Mouse (Mus musculus) neural tube, embryonic 15.5 days (tissue): Measurements from ENCODE around the gene Taok3. TPM values are rescaled to one million over a fixed set of nuclear protein-coding genes. Genes with fewer than 3 reads are reported as not detected.

ENCODE experiments used
- ATAC-seq: fragments of 200-750 bp; cut with Nextera tagmentation; 2 replicates; pipeline ENCODE4 v1.8.0; 2017; ENCODE audit warnings: mild to moderate bottlenecking, moderate TSS enrichment, moderate library complexity; ENCODE audit not compliant: low FRiP score
- H3K27ac ChIP-seq: fragments of 300-500 bp; sonication (generic); replicated peaks from 2 replicates; pipeline ENCODE4 v1.5.1; 2015; ENCODE audit warnings: mild to moderate bottlenecking, inconsistent platforms
- H3K27me3 ChIP-seq: fragments of 300-500 bp; sonication (generic); replicated peaks from 2 replicates; pipeline ENCODE4 v1.6.1; 2015; ENCODE audit warnings: inconsistent platforms
- H3K36me3 ChIP-seq: fragments of 300-500 bp; sonication (generic); 2 replicates; pipeline ENCODE4 v1.6.1; 2015; ENCODE audit warnings: inconsistent platforms
- H3K4me1 ChIP-seq: fragments of 300-500 bp; sonication (generic); 2 replicates; pipeline ENCODE4 v1.6.1; 2015; ENCODE audit warnings: inconsistent platforms
- H3K4me2 ChIP-seq: fragments of 300-500 bp; sonication (generic); 2 replicates; pipeline ENCODE4 v1.6.1; 2015; ENCODE audit warnings: inconsistent platforms, mild to moderate bottlenecking, moderate library complexity
- H3K4me3 ChIP-seq: fragments of 300-500 bp; sonication (generic); replicated peaks from 2 replicates; pipeline ENCODE4 v1.5.1; 2015; ENCODE audit warnings: mild to moderate bottlenecking, inconsistent platforms
- H3K9ac ChIP-seq: fragments of 300-500 bp; sonication (generic); replicated peaks from 2 replicates; pipeline ENCODE4 v1.6.1; 2015; ENCODE audit warnings: mild to moderate bottlenecking, inconsistent platforms
- H3K9me3 ChIP-seq: fragments of 300-500 bp; sonication (generic); replicated peaks from 2 replicates; pipeline ENCODE4 v1.6.1; 2016; ENCODE audit warnings: inconsistent platforms
- WGBS: fragments of 180-500 bp; shearing (Covaris S2); methylation state at CpG from one replicate; pipeline ENCODE4 v1.1.7; 2015; ENCODE audit warnings: mixed read lengths; 5-methylcytosine and 5-hydroxymethylcytosine counted together
- polyA plus RNA-seq: library from polyadenylated mRNA; unstranded; fragments of >200 nt; fragmentation: Nextera tagmentation; extraction: Ambion mirVana; gene quantifications from 2 replicates; pipeline ENCODE4 v1.2.1, GENCODE M21; 2015

Taok3 gene
- polyA plus RNA-seq, 1 experiment from 2014 or later: 63.8 TPM

DNA sequence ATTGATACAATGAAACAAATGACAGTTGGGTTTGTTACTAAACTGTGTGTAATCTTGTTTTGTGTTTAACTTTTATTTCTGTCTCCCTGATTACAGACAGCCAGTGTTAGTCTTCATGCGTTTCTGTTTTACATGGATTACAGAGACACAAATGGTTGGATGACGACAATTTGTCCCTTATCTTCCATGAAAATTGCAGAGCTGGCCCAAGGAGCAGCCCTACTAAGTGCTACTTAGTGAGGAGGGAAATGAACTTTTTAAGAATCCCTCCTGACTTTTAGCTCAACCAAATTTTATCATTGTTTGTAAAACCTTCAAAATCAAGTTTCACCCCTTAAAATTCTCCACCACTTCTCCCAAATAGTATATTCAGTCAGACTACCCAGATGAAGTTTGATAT, 1.7 kb upstream of the Taok3 start:
- no peak overlapping the region for H3K27ac ChIP-seq
- peaks cover 41% of the 10 kb centered on the region for H3K4me1 ChIP-seq
- no peak overlapping the region for H3K4me3 ChIP-seq
- H3K9ac ChIP-seq: no peak overlapping the region
- 87% methylated on average over 2 of the region's 2 CpGs for WGBS
- H3K27me3 ChIP-seq: peaks cover 6% of the 10 kb centered on the region; the same call in 1 of the 2 replicates
- H3K36me3 ChIP-seq: peaks cover 6% of the 10 kb centered on the region
- no peak for ATAC-seq
- no peaks in the 10 kb centered on the region for H3K9me3 ChIP-seq
- H3K4me2 ChIP-seq: no peak overlapping the region

DNA sequence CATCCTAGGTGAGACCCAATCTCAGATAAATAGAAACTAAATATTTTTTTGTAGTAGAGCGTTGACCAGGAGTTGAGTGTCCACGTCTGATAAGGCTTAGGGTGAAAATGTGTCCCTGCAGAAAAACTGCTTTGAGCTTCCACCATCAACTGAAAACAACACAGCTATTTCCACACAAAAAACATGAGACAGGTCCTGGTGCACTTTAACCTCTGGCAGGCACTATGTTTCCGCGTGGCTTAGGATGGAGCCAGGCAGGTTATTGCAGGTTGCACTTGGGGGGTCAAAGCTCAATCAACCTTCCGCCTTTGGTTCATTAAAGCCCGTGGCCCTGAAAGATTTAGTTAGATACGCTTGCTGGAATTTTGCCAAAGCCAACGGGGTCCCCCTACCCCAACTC, 1.1 kb upstream of the Taok3 start:
- 44% methylated on average over 8 of the region's 8 CpGs for WGBS
- Histone ChIP-seq H3K9me3 (no peaks in the 10 kb centered on the region), H3K4me3 (no peak overlapping the region), H3K27ac (no peak overlapping the region), H3K4me1 (peaks cover 36% of the 10 kb centered on the region), H3K36me3 (no peaks in the 10 kb centered on the region), H3K4me2 (peak overlapping the region; percentile 97), H3K27me3 (peaks cover 6% of the 10 kb centered on the region; the same call in 1 of the 2 replicates), H3K9ac (no peak overlapping the region)
- ATAC-seq: no peak

DNA sequence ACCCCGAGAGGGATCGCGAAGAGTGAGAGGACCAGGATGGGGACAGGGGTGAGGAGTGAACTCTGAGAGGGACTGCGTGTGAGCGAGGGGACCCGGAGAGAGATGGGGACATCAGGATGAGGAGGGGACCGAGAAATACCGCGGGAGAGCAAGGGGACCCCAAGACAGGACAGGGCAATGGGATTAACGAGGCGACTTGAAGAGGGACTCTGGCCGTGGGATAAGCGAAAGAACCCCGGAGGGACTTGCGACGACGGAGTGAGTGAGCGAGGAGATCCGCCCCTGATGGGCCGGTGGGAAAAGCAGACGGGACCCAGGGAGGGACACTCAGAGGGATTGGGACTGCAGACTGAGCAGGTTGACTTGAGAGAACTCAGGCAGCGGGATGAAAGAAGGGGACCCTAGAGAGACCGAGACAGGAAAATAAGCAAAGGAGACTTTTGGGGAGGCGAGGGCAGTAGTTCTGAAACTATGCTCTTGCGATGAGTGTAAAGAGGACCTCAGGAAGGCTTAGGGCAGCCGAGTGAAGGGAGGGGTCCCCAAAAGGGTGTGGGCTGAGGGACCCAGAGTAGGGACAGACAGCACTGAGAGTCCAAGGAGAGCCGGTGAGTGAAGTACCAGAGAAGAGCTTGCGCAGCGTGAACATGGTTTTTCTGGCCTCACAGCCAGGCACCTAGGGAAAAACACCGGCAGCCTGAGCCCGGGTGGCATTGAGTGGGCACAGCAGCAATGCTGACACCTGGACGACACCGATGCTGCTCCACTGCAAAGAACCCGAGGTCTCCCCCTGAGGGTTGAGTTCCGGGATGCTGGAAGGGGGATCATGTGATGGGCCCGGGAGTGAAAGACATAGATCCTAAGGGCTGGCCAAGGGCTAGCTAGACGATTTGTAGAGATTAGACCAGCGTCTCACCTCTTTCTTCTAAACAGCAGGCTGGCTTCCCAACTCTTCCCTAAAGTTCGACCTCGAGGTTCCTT, 849 bp downstream of the Taok3 start:
- H3K4me1 ChIP-seq: peaks cover 24% of the 10 kb centered on the region
- 2% methylated on average over 40 of the region's 40 CpGs for WGBS
- H3K9me3 ChIP-seq: no peaks in the 10 kb centered on the region
- H3K27ac ChIP-seq: peak overlapping the region; percentile 65; the same call in 1 of the 2 replicates
- H3K9ac ChIP-seq: peak overlapping the region; percentile 62
- H3K4me3 ChIP-seq: peak overlapping the region; percentile 87
- peak overlapping the region; percentile 97 for H3K4me2 ChIP-seq
- H3K36me3 ChIP-seq: no peaks in the 10 kb centered on the region
- ATAC-seq: no peak
- H3K27me3 ChIP-seq: peaks cover 6% of the 10 kb centered on the region; the same call in 1 of the 2 replicates

DNA sequence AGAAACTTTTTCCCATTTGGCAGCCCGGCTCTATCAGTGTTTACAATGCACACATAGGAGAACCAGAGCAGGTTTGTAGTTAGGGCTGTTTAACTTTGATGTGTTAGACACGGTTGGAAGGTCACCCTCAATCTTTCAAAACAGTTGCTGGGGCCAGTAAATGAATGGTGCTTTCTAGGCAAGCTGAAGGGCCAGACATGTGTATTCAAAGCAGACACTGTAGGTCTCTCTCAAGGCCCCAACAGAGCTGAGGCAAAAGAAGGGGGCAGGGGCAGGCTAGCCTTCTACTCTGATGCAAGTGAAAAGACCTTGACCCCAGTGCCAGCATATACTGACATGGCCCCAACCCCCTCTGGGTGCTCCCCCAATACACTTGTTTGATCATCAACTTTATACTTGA, 1.7 kb downstream of the Taok3 start:
- Histone ChIP-seq H3K36me3 (no peaks in the 10 kb centered on the region), H3K4me3 (no peak overlapping the region; the same call in 1 of the 2 replicates), H3K4me2 (peak overlapping the region; percentile 97), H3K27ac (no peak overlapping the region), H3K9ac (0 out of 2 replicates have a peak overlapping the region, but pooled peaks have one; percentile 62), H3K4me1 (peaks cover 22% of the 10 kb centered on the region), H3K27me3 (peaks cover 6% of the 10 kb centered on the region; the same call in 1 of the 2 replicates), H3K9me3 (no peaks in the 10 kb centered on the region)
- 6% methylated on average over 2 of the region's 2 CpGs for WGBS
- no peak for ATAC-seq

DNA sequence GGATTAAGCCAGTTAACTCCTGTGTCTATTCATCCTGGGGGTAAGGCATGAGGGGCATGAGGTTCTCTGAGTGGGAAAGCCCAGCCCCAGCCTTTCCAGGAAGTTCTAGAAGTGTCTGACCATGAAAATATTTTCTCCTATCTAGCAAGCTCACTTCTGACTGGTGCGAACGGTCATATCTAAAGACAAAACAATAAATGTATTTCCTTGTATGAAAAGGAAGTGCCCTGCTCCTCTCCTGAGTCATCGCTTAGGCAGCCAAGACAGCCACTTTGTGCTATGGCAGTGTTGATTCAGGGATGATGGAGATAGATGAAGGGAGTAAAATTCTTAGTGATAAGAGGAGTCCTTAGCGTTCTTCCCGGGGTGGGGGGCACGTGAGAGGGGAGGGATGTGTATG, 3.2 kb downstream of the Taok3 start:
- 92% methylated on average over 6 of the region's 6 CpGs for WGBS
- Histone ChIP-seq H3K9ac (no peak overlapping the region), H3K9me3 (no peaks in the 10 kb centered on the region), H3K36me3 (no peaks in the 10 kb centered on the region), H3K4me1 (peaks cover 22% of the 10 kb centered on the region), H3K27ac (no peak overlapping the region), H3K4me2 (no peak overlapping the region), H3K27me3 (peaks cover 6% of the 10 kb centered on the region; the same call in 1 of the 2 replicates), H3K4me3 (no peak overlapping the region)
- ATAC-seq: no peak

DNA sequence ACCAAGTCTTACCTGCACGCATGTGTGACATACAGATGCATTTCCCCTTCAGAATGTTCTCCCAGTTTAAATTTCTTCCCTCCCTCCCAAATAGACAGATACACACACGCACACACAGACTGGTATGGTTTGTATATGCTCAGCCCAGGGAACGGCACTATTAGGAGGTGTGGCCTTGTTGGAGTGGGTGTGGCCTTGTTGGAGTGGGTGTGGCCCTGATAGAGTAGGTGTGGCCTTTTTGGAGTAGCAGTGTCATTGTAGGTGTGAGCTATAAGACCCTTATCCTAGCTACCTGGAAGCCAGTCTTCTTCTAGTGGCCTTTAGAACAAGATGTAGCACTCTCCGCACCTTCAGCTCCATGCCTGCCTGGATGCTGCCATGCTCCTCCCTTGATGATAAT, 3.9 kb downstream of the Taok3 start:
- Histone ChIP-seq H3K4me2 (no peak overlapping the region), H3K9me3 (no peaks in the 10 kb centered on the region), H3K27me3 (peaks cover 6% of the 10 kb centered on the region; the same call in 1 of the 2 replicates), H3K4me3 (no peak overlapping the region), H3K9ac (no peak overlapping the region), H3K4me1 (peaks cover 20% of the 10 kb centered on the region), H3K27ac (no peak overlapping the region), H3K36me3 (no peaks in the 10 kb centered on the region)
- WGBS: 95% methylated on average over 4 of the region's 4 CpGs
- ATAC-seq: no peak

DNA sequence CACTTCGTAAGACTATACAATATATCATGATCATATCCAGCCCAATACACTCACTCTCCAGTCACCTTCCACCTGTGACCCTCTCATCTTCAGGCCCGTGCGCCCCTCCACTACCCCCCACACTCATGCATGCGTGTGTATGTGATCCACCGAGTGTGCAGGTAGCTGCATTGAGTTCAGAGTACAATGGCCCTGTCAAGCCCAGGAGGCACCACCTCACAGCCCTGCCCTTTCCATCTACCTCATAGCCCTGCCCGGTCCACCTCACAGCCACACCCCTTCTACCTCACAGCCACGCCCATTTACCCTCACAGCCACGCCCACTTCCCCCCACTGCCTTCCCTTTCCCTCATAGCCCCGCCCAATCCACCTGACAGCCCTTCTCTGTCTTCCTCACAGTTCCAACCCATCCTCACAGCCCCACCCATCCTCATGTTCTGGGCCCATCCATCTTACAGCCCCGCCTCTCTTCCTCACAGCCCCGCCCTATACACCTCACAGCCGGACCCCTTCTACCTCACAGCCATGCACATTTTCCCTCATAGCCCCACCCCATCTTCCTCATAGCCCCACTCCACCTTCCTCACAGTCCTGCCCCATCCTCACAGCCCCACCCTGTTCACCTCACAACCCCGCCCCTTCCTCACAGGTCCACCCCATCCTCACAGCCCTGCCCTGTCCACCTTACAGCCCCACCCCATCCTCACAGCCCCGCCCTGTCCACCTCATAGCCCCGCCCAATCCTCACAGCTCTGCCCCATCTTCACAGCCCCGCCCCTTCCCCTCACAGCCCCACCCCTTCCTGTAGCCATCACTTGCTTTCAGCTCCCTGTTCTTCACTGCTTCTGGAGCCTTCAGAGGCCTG, 5.8 kb downstream of the Taok3 start:
- H3K36me3 ChIP-seq: no peaks in the 10 kb centered on the region

DNA sequence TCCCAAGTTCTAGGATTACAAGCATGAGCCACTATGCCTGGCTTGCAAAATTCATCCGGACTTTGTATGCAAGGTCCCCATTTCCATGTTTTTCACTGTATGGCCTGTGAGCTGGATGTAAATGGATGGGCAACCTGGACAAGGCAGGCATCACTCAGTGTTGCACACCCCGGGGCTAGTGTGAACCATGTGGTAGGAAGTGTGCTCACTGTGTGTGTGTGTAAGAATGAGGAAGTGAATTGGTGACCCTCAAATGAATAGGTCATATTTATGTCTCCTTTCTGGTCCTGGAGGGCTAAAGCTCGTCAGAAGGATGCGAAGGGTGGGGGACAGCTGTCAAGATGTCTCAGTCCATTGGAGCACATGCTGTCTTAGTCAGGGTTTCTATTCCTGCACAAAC, 7.1 kb downstream of the Taok3 start:
- Histone ChIP-seq H3K27ac (no peak overlapping the region), H3K4me3 (no peak overlapping the region), H3K27me3 (no peaks in the 10 kb centered on the region), H3K4me2 (no peak overlapping the region), H3K4me1 (no peaks in the 10 kb centered on the region), H3K9ac (no peak overlapping the region), H3K9me3 (no peaks in the 10 kb centered on the region), H3K36me3 (no peaks in the 10 kb centered on the region)
- ATAC-seq: no peak
- WGBS: 82% methylated on average over 4 of the region's 4 CpGs

More for the DNA sequence above, 5.8 kb downstream of the Taok3 start:
- Histone ChIP-seq H3K4me3 (no peak overlapping the region), H3K4me2 (no peak overlapping the region), H3K4me1 (peaks cover 10% of the 10 kb centered on the region), H3K9me3 (no peaks in the 10 kb centered on the region), H3K27ac (no peak overlapping the region), H3K9ac (no peak overlapping the region), H3K27me3 (peaks cover 6% of the 10 kb centered on the region; the same call in 1 of the 2 replicates)
- ATAC-seq: no peak
- whole genome bisulfite sequencing: 84% methylated on average over 16 of the region's 16 CpGs

DNA sequence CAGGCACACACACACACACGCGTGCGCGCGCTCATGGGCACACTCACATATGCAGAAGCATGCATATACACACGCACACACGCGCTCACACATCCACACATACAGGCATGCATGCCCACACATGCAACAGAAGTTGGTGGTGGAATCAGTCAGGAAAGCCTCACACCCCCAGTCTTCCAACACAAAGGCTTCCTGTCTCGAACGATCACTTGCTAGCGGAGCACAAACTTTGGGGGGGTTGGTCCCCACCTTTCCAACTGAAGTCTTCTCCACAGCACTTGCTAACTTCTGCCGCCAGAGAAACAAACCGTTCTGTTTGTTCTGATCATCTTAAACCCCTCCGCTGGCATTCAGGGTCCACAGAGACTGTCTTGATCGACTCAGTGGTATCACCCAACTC, 10.8 kb downstream of the Taok3 start:
- WGBS: 93% methylated on average over 15 of the region's 15 CpGs

DNA sequence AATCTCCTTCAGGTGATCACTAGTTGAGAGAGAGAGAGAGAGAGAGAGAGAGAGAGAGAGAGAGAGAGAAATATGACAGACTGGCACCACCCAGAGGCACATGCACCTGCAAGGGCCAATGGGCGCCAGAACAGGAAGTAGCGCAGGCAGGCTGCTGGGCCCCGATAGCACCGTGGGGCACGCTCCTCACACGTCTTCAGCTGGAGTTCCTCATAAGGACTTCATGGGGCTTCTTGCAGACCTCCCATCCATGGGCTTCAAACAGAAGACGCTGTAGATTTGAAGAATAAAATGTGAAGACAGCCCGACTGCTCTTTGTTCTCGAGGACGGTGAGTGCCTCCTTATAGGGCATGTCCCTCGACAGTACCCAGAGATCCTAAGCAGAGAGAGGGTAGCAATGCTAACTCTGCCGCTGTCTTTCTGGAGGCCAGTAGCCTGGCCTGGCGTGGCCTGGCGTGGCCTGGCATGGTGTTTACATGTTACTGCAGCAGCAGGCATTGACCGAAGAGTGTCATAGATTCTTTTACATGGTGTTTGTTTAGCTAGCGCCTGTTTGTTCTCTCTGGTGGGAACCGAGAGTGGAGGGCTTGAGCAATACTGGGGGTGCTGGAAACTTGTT, 13.6 kb downstream of the Taok3 start:
- Histone ChIP-seq H3K27me3 (no peaks in the 10 kb centered on the region), H3K9ac (no peak overlapping the region), H3K4me2 (no peak overlapping the region), H3K27ac (no peak overlapping the region), H3K9me3 (no peaks in the 10 kb centered on the region), H3K4me1 (peaks cover 8% of the 10 kb centered on the region), H3K4me3 (no peak overlapping the region), H3K36me3 (no peaks in the 10 kb centered on the region)
- 89% methylated on average over 17 of the region's 17 CpGs for WGBS
- no peak for ATAC-seq

More for the DNA sequence above, 10.8 kb downstream of the Taok3 start:
- Histone ChIP-seq H3K4me1 (peaks cover 6% of the 10 kb centered on the region; the same call in 1 of the 2 replicates), H3K36me3 (no peaks in the 10 kb centered on the region), H3K4me3 (no peak overlapping the region), H3K27ac (no peak overlapping the region), H3K9me3 (no peaks in the 10 kb centered on the region), H3K4me2 (no peak overlapping the region), H3K9ac (no peak overlapping the region), H3K27me3 (no peaks in the 10 kb centered on the region)
- ATAC-seq: no peak
